Mouse (Mus musculus) heart, postnatal 0 days (tissue): ENCODE data around the gene 3100002H09Rik.

Experiments
- CTCF ChIP-seq: IDR thresholded peaks from 2 replicates; pipeline ENCODE4 v1.5.1; 2016; ENCODE audit warnings: antibody characterized with exemption, control low read depth, low read depth
- EP300 ChIP-seq: IDR thresholded peaks from 2 replicates; pipeline ENCODE4 v1.6.1; 2016; ENCODE audit warnings: antibody characterized with exemption, low read depth

DNA sequence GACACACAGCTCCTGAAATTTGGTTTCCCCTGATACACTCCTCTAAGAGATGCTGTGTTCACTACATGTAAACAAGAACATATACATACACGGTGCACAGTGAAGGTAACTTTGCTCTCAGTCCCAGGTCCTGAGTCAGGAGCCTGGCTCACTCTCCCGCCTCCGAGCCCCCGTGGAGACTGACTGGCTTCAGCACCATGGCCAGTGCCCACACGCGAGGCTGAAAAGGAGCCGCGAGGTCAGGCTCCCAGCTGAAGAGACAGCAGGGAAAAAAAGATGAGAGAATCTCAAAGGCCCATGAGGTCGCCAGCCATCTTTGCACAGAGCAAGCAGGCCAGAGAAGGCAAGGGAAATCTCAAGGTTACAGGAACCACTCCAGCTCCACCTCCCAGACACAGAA, 22.7 kb upstream of the 3100002H09Rik start:
- no peak for TF ChIP-seq EP300
- no peak for TF ChIP-seq CTCF
